Mouse (Mus musculus): ENCODE results near the gene Zdhhc17. TPM values are rescaled to one million over a fixed set of nuclear protein-coding genes. Genes with fewer than 3 reads are reported as not detected.

Zdhhc17 gene
- polyA plus RNA-seq (2014; fragmentation: Nextera tagmentation; extraction: Ambion mirVana): 14.9 and 19.7 TPM in 2 replicates

- peak within 1 kb of the TSS; percentile 99 for H3K27ac ChIP-seq (ENCODE audit: low read depth, low read length)
- peak within 1 kb of the TSS; percentile 100 for H3K9ac ChIP-seq (ENCODE audit: low read depth, low read length)
- peak; percentile 92 for ATAC-seq (replicated peaks; ENCODE audit: insufficient number of reproducible peaks, low FRiP score, low TSS enrichment)
- H3K9me3 ChIP-seq (replicated peaks; ENCODE audit: control insufficient read depth, low read length): no peaks in the 10 kb centered on the region
- 1% methylated on average over 90 of the region's 112 CpGs for WGBS (ENCODE audit: insufficient replicate concordance)
- no peaks in the 10 kb centered on the region for H3K36me3 ChIP-seq (ENCODE audit: control insufficient read depth, insufficient read depth, low read length)
- H3K4me2 ChIP-seq: peak within 1 kb of the TSS; percentile 88
- H3K4me3 ChIP-seq (ENCODE audit: low read depth, low read length): peak within 1 kb of the TSS; percentile 92
- no peaks in the 10 kb centered on the region for H3K27me3 ChIP-seq (ENCODE audit: control insufficient read depth, insufficient read depth, low read length)
- peaks cover 14% of the 10 kb centered on the region for H3K4me1 ChIP-seq (ENCODE audit: control insufficient read depth, insufficient read depth, low read length)
Measured at GRCm38 (mm10) chr10:111009641-111010479, at the start of gene Zdhhc17. TSS of gene Zdhhc17 (minus strand) at chr10:111010140.

- ATAC-seq (replicated peaks; ENCODE audit: insufficient number of reproducible peaks, low FRiP score, low TSS enrichment): no peak
- WGBS (ENCODE audit: insufficient replicate concordance): 48% methylated on average over 4 of the region's 4 CpGs
- Histone ChIP-seq H3K9me3 (replicated peaks; ENCODE audit: control insufficient read depth, low read length) (no peaks in the 10 kb centered on the region), H3K4me1 (ENCODE audit: control insufficient read depth, insufficient read depth, low read length) (no peaks in the 10 kb centered on the region), H3K27ac (ENCODE audit: low read depth, low read length) (no peak overlapping the region), H3K4me2 (no peak overlapping the region), H3K36me3 (ENCODE audit: control insufficient read depth, insufficient read depth, low read length) (no peaks in the 10 kb centered on the region), H3K27me3 (ENCODE audit: control insufficient read depth, insufficient read depth, low read length) (no peaks in the 10 kb centered on the region), H3K9ac (ENCODE audit: low read depth, low read length) (no peak overlapping the region), H3K4me3 (ENCODE audit: low read depth, low read length) (no peak overlapping the region)
Measured at GRCm38 (mm10) chr10:111055770-111056169, 45.8 kb upstream of the Zdhhc17 start.

- 79% methylated on average over 3 of the region's 3 CpGs for WGBS (ENCODE audit: insufficient replicate concordance)
- Histone ChIP-seq H3K4me1 (ENCODE audit: control insufficient read depth, insufficient read depth, low read length) (no peaks in the 10 kb centered on the region), H3K4me3 (ENCODE audit: low read depth, low read length) (no peak overlapping the region), H3K27ac (ENCODE audit: low read depth, low read length) (no peak overlapping the region), H3K9me3 (replicated peaks; ENCODE audit: control insufficient read depth, low read length) (no peaks in the 10 kb centered on the region), H3K27me3 (ENCODE audit: control insufficient read depth, insufficient read depth, low read length) (no peaks in the 10 kb centered on the region), H3K4me2 (no peak overlapping the region), H3K9ac (ENCODE audit: low read depth, low read length) (no peak overlapping the region), H3K36me3 (ENCODE audit: control insufficient read depth, insufficient read depth, low read length) (no peaks in the 10 kb centered on the region)
- no peak for ATAC-seq (replicated peaks; ENCODE audit: insufficient number of reproducible peaks, low FRiP score, low TSS enrichment)
Measured at GRCm38 (mm10) chr10:111051606-111052005, 41.7 kb upstream of the Zdhhc17 start.

- Histone ChIP-seq H3K27ac (ENCODE audit: low read depth, low read length) (no peak overlapping the region), H3K9me3 (replicated peaks; ENCODE audit: control insufficient read depth, low read length) (no peaks in the 10 kb centered on the region), H3K4me3 (ENCODE audit: low read depth, low read length) (no peak overlapping the region), H3K27me3 (ENCODE audit: control insufficient read depth, insufficient read depth, low read length) (no peaks in the 10 kb centered on the region), H3K9ac (ENCODE audit: low read depth, low read length) (no peak overlapping the region), H3K4me1 (ENCODE audit: control insufficient read depth, insufficient read depth, low read length) (no peaks in the 10 kb centered on the region), H3K36me3 (ENCODE audit: control insufficient read depth, insufficient read depth, low read length) (no peaks in the 10 kb centered on the region), H3K4me2 (no peak overlapping the region)
- 73% methylated on average over 4 of the region's 4 CpGs for WGBS (ENCODE audit: insufficient replicate concordance)
- ATAC-seq (replicated peaks; ENCODE audit: insufficient number of reproducible peaks, low FRiP score, low TSS enrichment): no peak
Measured at GRCm38 (mm10) chr10:111050511-111050910, 40.6 kb upstream of the Zdhhc17 start.

GRCm38 (mm10) chr10:111050061-111050460, 40.1 kb upstream of the Zdhhc17 start:
- Histone ChIP-seq H3K27me3 (ENCODE audit: control insufficient read depth, insufficient read depth, low read length) (no peaks in the 10 kb centered on the region), H3K9ac (ENCODE audit: low read depth, low read length) (no peak overlapping the region), H3K4me1 (ENCODE audit: control insufficient read depth, insufficient read depth, low read length) (no peaks in the 10 kb centered on the region), H3K9me3 (replicated peaks; ENCODE audit: control insufficient read depth, low read length) (no peaks in the 10 kb centered on the region), H3K36me3 (ENCODE audit: control insufficient read depth, insufficient read depth, low read length) (no peaks in the 10 kb centered on the region), H3K27ac (ENCODE audit: low read depth, low read length) (no peak overlapping the region), H3K4me3 (ENCODE audit: low read depth, low read length) (no peak overlapping the region), H3K4me2 (no peak overlapping the region)
- WGBS (ENCODE audit: insufficient replicate concordance): 67% methylated on average over 3 of the region's 3 CpGs
- ATAC-seq (replicated peaks; ENCODE audit: insufficient number of reproducible peaks, low FRiP score, low TSS enrichment): no peak

GRCm38 (mm10) chr10:111047895-111048294, 38.0 kb upstream of the Zdhhc17 start:
- Histone ChIP-seq H3K4me1 (ENCODE audit: control insufficient read depth, insufficient read depth, low read length) (no peaks in the 10 kb centered on the region), H3K36me3 (ENCODE audit: control insufficient read depth, insufficient read depth, low read length) (no peaks in the 10 kb centered on the region), H3K27ac (ENCODE audit: low read depth, low read length) (no peak overlapping the region), H3K4me2 (no peak overlapping the region), H3K9ac (ENCODE audit: low read depth, low read length) (no peak overlapping the region), H3K4me3 (ENCODE audit: low read depth, low read length) (no peak overlapping the region), H3K9me3 (replicated peaks; ENCODE audit: control insufficient read depth, low read length) (peaks cover 8% of the 10 kb centered on the region), H3K27me3 (ENCODE audit: control insufficient read depth, insufficient read depth, low read length) (no peaks in the 10 kb centered on the region)
- ATAC-seq (replicated peaks; ENCODE audit: insufficient number of reproducible peaks, low FRiP score, low TSS enrichment): no peak
- WGBS (ENCODE audit: insufficient replicate concordance): 78% methylated on average over 7 of the region's 7 CpGs

- Histone ChIP-seq H3K36me3 (ENCODE audit: control insufficient read depth, insufficient read depth, low read length) (no peaks in the 10 kb centered on the region), H3K4me2 (no peak overlapping the region), H3K4me3 (ENCODE audit: low read depth, low read length) (no peak overlapping the region), H3K27ac (ENCODE audit: low read depth, low read length) (no peak overlapping the region), H3K4me1 (ENCODE audit: control insufficient read depth, insufficient read depth, low read length) (no peaks in the 10 kb centered on the region), H3K9ac (ENCODE audit: low read depth, low read length) (no peak overlapping the region), H3K9me3 (replicated peaks; ENCODE audit: control insufficient read depth, low read length) (peaks cover 8% of the 10 kb centered on the region), H3K27me3 (ENCODE audit: control insufficient read depth, insufficient read depth, low read length) (no peaks in the 10 kb centered on the region)
- 79% methylated on average over 7 of the region's 7 CpGs for WGBS (ENCODE audit: insufficient replicate concordance)
- ATAC-seq (replicated peaks; ENCODE audit: insufficient number of reproducible peaks, low FRiP score, low TSS enrichment): no peak
Measured at GRCm38 (mm10) chr10:111040078-111040656, 30.2 kb upstream of the Zdhhc17 start.

GRCm38 (mm10) chr10:111036851-111037250, 26.9 kb upstream of the Zdhhc17 start:
- no peak for ATAC-seq (replicated peaks; ENCODE audit: insufficient number of reproducible peaks, low FRiP score, low TSS enrichment)
- H3K4me3 ChIP-seq (ENCODE audit: low read depth, low read length): no peak overlapping the region
- WGBS (ENCODE audit: insufficient replicate concordance): 50% methylated on average over 1 of the region's 1 CpGs
- H3K9me3 ChIP-seq (replicated peaks; ENCODE audit: control insufficient read depth, low read length): no peaks in the 10 kb centered on the region
- H3K4me1 ChIP-seq (ENCODE audit: control insufficient read depth, insufficient read depth, low read length): no peaks in the 10 kb centered on the region
- H3K9ac ChIP-seq (ENCODE audit: low read depth, low read length): no peak overlapping the region
- no peak overlapping the region for H3K4me2 ChIP-seq
- H3K27ac ChIP-seq (ENCODE audit: low read depth, low read length): no peak overlapping the region
- H3K27me3 ChIP-seq (ENCODE audit: control insufficient read depth, insufficient read depth, low read length): no peaks in the 10 kb centered on the region
- no peaks in the 10 kb centered on the region for H3K36me3 ChIP-seq (ENCODE audit: control insufficient read depth, insufficient read depth, low read length)
